Mouse (Mus musculus): ENCODE measurements at regions not wholly inside any gene's neighbourhood (a gene's known extent, or its start where the extent isn't known, plus 50 kb on each side); places are given as distances from the start of the nearest gene placed in this dataset.

GRCm38 (mm10) chr8:34625670-34626069 is 514.1 kb upstream of the Gm10131 start:
- TF ChIP-seq CTCF (IDR thresholded peaks at IDR 0.05; ENCODE audit: control insufficient read depth, insufficient read depth, insufficient replicate concordance, low read depth, low read length) (no peak), POLR2A (IDR thresholded peaks at IDR 0.05; ENCODE audit: control insufficient read depth, low read depth, low read length) (no peak)

GRCm38 (mm10) chr8:34623783-34624182 is 512.2 kb upstream of the Gm10131 start:
- Histone ChIP-seq H3K27ac (ENCODE audit: control insufficient read depth, insufficient read depth, low read depth, low read length) (no peak overlapping the region), H3K4me3 (ENCODE audit: control insufficient read depth, low read depth, low read length) (no peak overlapping the region), H3K27me3 (ENCODE audit: control insufficient read depth, insufficient read depth, low read length) (no peaks in the 10 kb centered on the region), H3K36me3 (ENCODE audit: control insufficient read depth, insufficient read depth, low read length) (no peaks in the 10 kb centered on the region), H3K4me1 (ENCODE audit: control insufficient read depth, insufficient read depth, low read length) (peaks cover 12% of the 10 kb centered on the region)
- no peak for TF ChIP-seq CTCF (IDR thresholded peaks at IDR 0.05; ENCODE audit: control insufficient read depth, insufficient read depth, insufficient replicate concordance, low read depth, low read length)
- no peak for TF ChIP-seq POLR2A (IDR thresholded peaks at IDR 0.05; ENCODE audit: control insufficient read depth, low read depth, low read length)

More at GRCm38 (mm10) chr8:34625670-34626069, 514.1 kb upstream of the Gm10131 start:
- H3K4me3 ChIP-seq (ENCODE audit: control insufficient read depth, low read depth, low read length) = no peak overlapping the region
- no peaks in the 10 kb centered on the region for H3K27me3 ChIP-seq (ENCODE audit: control insufficient read depth, insufficient read depth, low read length)
- no peak overlapping the region for H3K27ac ChIP-seq (ENCODE audit: control insufficient read depth, insufficient read depth, low read depth, low read length)
- H3K36me3 ChIP-seq (ENCODE audit: control insufficient read depth, insufficient read depth, low read length) = no peaks in the 10 kb centered on the region
- peaks cover 12% of the 10 kb centered on the region for H3K4me1 ChIP-seq (ENCODE audit: control insufficient read depth, insufficient read depth, low read length)

- no peak overlapping the region; the same call in 1 of the 2 replicates for H3K4me3 ChIP-seq (ENCODE audit: control insufficient read depth, low read depth, low read length)
- no peaks in the 10 kb centered on the region for H3K27me3 ChIP-seq (ENCODE audit: control insufficient read depth, insufficient read depth, low read length)
- TF ChIP-seq CTCF (IDR thresholded peaks at IDR 0.05; ENCODE audit: control insufficient read depth, insufficient read depth, insufficient replicate concordance, low read depth, low read length) (no peak), POLR2A (IDR thresholded peaks at IDR 0.05; ENCODE audit: control insufficient read depth, low read depth, low read length) (no peak)
- peaks cover 12% of the 10 kb centered on the region for H3K4me1 ChIP-seq (ENCODE audit: control insufficient read depth, insufficient read depth, low read length)
- no peak overlapping the region for H3K27ac ChIP-seq (ENCODE audit: control insufficient read depth, insufficient read depth, low read depth, low read length)
- no peaks in the 10 kb centered on the region for H3K36me3 ChIP-seq (ENCODE audit: control insufficient read depth, insufficient read depth, low read length)
These were observed 510.9 kb upstream of the Gm10131 start for GRCm38 (mm10) chr8:34622177-34623114.

GRCm38 (mm10) chr8:34618046-34618445 is 506.5 kb upstream of the Gm10131 start:
- Histone ChIP-seq H3K4me1 (ENCODE audit: control insufficient read depth, insufficient read depth, low read length) (peaks cover 12% of the 10 kb centered on the region), H3K4me3 (ENCODE audit: control insufficient read depth, low read depth, low read length) (no peak overlapping the region), H3K27ac (ENCODE audit: control insufficient read depth, insufficient read depth, low read depth, low read length) (no peak overlapping the region), H3K36me3 (ENCODE audit: control insufficient read depth, insufficient read depth, low read length) (no peaks in the 10 kb centered on the region), H3K27me3 (ENCODE audit: control insufficient read depth, insufficient read depth, low read length) (no peaks in the 10 kb centered on the region)
- TF ChIP-seq POLR2A (IDR thresholded peaks at IDR 0.05; ENCODE audit: control insufficient read depth, low read depth, low read length) = no peak
- TF ChIP-seq CTCF (IDR thresholded peaks at IDR 0.05; ENCODE audit: control insufficient read depth, insufficient read depth, insufficient replicate concordance, low read depth, low read length) = no peak

- Histone ChIP-seq H3K4me3 (ENCODE audit: control insufficient read depth, low read depth, low read length) (no peak overlapping the region), H3K27me3 (ENCODE audit: control insufficient read depth, insufficient read depth, low read length) (no peaks in the 10 kb centered on the region), H3K4me1 (ENCODE audit: control insufficient read depth, insufficient read depth, low read length) (no peaks in the 10 kb centered on the region), H3K27ac (ENCODE audit: control insufficient read depth, insufficient read depth, low read depth, low read length) (no peak overlapping the region), H3K36me3 (ENCODE audit: control insufficient read depth, insufficient read depth, low read length) (no peaks in the 10 kb centered on the region)
- TF ChIP-seq CTCF (IDR thresholded peaks at IDR 0.05; ENCODE audit: control insufficient read depth, insufficient read depth, insufficient replicate concordance, low read depth, low read length) (no peak), POLR2A (IDR thresholded peaks at IDR 0.05; ENCODE audit: control insufficient read depth, low read depth, low read length) (no peak)
These were observed 503.4 kb upstream of the Gm10131 start for GRCm38 (mm10) chr8:34614987-34615386.

- no peaks in the 10 kb centered on the region for H3K36me3 ChIP-seq (ENCODE audit: control insufficient read depth, insufficient read depth, low read length)
- no peaks in the 10 kb centered on the region for H3K4me1 ChIP-seq (ENCODE audit: control insufficient read depth, insufficient read depth, low read length)
- no peak overlapping the region for H3K4me3 ChIP-seq (ENCODE audit: control insufficient read depth, low read depth, low read length)
These were observed 502.5 kb upstream of the Gm10131 start for GRCm38 (mm10) chr8:34614031-34614526.

GRCm38 (mm10) chr8:34613138-34613537 is 501.6 kb upstream of the Gm10131 start:
- H3K36me3 ChIP-seq (ENCODE audit: control insufficient read depth, insufficient read depth, low read length) = no peaks in the 10 kb centered on the region
- H3K27me3 ChIP-seq (ENCODE audit: control insufficient read depth, insufficient read depth, low read length) = no peaks in the 10 kb centered on the region
- H3K27ac ChIP-seq (ENCODE audit: control insufficient read depth, insufficient read depth, low read depth, low read length) = no peak overlapping the region
- H3K4me3 ChIP-seq (ENCODE audit: control insufficient read depth, low read depth, low read length) = no peak overlapping the region
- TF ChIP-seq POLR2A (IDR thresholded peaks at IDR 0.05; ENCODE audit: control insufficient read depth, low read depth, low read length) (no peak), CTCF (IDR thresholded peaks at IDR 0.05; ENCODE audit: control insufficient read depth, insufficient read depth, insufficient replicate concordance, low read depth, low read length) (no peak)
- H3K4me1 ChIP-seq (ENCODE audit: control insufficient read depth, insufficient read depth, low read length) = no peaks in the 10 kb centered on the region

More at GRCm38 (mm10) chr8:34614031-34614526, 502.5 kb upstream of the Gm10131 start:
- Histone ChIP-seq H3K27me3 (ENCODE audit: control insufficient read depth, insufficient read depth, low read length) (no peaks in the 10 kb centered on the region), H3K27ac (ENCODE audit: control insufficient read depth, insufficient read depth, low read depth, low read length) (no peak overlapping the region)
- TF ChIP-seq POLR2A (IDR thresholded peaks at IDR 0.05; ENCODE audit: control insufficient read depth, low read depth, low read length) (no peak), CTCF (IDR thresholded peaks at IDR 0.05; ENCODE audit: control insufficient read depth, insufficient read depth, insufficient replicate concordance, low read depth, low read length) (no peak)

All from testis, adult 2 months (tissue).